Mouse (Mus musculus): ENCODE measurements around the gene Zfp763.
"Not testable (repeated sequence)": the region's sequence is repeated elsewhere in the genome, so short reads cannot be mapped to it uniquely, and the experiment has no call there.

The Zfp763 gene

DNA sequence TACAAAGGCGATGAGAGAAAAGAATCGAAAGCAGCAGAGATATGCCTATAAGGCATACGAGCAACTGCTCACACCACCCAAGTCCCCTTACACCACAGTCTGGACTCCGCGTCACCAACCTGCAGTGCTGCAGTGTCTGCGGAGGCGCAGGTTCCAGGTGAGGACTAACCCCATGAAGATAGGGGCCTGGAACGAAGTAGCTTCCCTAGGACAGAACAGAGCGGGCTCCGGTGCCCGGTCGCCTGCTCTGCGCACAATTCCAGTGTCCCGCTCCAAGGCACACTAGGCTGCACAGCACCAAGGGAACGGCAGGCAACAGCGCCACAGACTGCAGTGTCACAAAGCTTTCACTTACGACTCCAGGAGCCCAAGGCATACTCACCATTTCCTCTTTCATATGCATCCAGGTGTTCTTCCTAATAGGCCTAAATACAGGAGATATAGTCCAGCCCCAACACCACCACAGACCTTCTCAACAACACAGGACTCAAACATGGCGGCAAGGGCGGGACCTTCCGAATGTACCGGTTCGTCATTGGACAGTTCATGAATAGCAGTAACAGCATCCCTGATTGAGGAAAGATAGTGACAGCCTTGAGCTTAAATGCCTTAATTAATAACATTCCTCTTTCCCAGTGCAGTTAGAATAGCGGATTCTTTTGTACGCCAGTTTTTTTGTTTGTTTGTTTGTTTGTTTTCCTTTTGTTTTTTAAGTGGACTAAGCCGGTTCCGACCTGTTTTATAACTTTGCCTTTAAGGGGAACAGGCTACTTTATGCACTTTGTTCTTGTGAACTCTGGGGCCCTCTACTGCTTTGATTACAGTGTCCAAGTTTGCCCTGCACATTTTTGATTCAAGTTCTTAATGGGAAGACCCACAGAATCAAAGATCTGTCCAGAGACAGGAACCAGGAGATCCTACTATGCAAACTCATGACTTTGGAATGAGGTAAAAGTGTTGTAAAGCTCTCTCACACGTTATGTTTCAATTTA, at the start of gene Zfp763:
Gene Zfp763 (minus strand): TSS at position 503 of the 992 bp plus-strand sequence.
- peak; percentile 59 for DNase-seq (ENCODE audit: extremely low read depth, low read depth)

GRCm38 (mm10) chr17:33067958-33068357, 34.8 kb upstream of the Zfp763 start, which contains the start of gene 4921501E09Rik:
Gene 4921501E09Rik, minus strand, starts transcription at chr17:33068058.
- no peak for DNase-seq (ENCODE audit: extremely low read depth, low read depth)

- no peak for DNase-seq (ENCODE audit: extremely low read depth, low read depth)
These were observed 29.8 kb upstream of the Zfp763 start for GRCm38 (mm10) chr17:33063001-33063400.

GRCm38 (mm10) chr17:33058791-33059190, 25.6 kb upstream of the Zfp763 start:
- no peak for DNase-seq (ENCODE audit: extremely low read depth, low read depth)

DNA sequence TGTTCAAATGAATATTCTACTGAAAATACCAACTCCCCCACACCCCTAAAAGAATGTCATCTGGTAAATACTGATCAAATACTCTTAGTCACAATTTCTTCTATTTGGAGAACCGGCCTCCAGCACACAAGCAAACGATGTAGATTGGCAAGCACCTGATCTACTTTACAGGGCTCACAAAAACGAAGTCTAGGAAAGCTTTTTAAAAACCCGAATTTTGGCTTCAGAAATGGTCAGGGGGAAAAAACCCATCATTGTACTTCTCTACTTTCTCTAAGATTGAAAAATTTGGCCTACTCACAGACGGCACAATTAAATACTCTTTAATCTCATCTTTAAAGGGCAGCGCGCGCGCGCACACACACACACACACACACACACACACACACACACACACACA, 826 bp downstream of the Zfp763 start:
- peak; percentile 8 for DNase-seq (ENCODE audit: extremely low read depth, low read depth)

DNA sequence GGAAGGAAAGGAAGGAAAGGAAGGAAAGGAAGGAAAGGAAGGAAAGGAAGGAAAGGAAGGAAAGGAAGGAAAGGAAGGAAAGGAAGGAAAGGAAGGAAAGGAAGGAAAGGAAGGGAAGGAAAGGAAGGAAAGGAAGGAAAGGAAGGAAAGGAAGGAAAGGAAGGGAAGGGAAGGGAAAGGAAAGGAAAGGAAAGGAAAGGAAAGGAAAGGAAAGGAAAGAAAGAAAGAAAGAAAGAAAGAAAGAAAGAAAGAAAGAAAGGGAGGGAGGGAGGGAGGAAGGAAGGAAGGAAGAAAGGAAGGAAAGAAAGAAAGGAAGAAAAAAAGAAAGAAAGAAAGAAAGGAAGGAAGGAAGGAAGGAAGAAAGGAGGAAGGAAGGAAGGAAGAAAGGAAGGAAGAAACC, 12.8 kb downstream of the Zfp763 start:
- DNase-seq (ENCODE audit: extremely low read depth, low read depth) = not testable (repeated sequence)

DNA sequence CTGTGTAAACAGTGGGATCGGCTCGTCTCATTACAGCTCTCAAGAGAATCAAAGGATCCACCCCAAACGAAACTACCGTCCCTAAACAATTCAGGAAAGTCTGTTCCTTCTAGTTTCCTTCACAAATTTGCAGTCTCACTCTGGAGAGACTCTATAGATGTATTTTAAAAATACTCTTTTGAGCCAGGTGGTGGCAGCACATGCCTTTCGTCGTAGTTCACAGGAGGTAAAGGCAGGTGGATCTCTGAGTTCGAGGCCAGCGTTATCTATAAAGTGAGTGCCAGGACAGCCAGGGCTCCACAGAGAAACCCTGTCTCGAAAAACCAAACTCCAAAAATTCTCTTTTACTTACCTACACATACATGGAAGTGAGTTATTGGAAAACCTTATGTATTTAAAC, 24.9 kb downstream of the Zfp763 start:
- DNase-seq (ENCODE audit: extremely low read depth, low read depth) = no peak

GRCm38 (mm10) chr17:32998492-32998891, 34.7 kb downstream of the Zfp763 start:
- no peak for DNase-seq (ENCODE audit: extremely low read depth, low read depth)

- DNase-seq (ENCODE audit: extremely low read depth, low read depth) = peak; percentile 91
These were observed 40.3 kb downstream of the Zfp763 start, which contains the start of gene Zfp952 for GRCm38 (mm10) chr17:32992699-32993474. Gene Zfp952, plus strand, starts transcription at chr17:32993129.

GRCm38 (mm10) chr17:32991965-32992698, 41.1 kb downstream of the Zfp763 start:
- peak; percentile 46 for DNase-seq (ENCODE audit: extremely low read depth, low read depth)

- no peak for DNase-seq (ENCODE audit: extremely low read depth, low read depth)
These were observed 46.9 kb downstream of the Zfp763 start for GRCm38 (mm10) chr17:32986301-32986700.

- no peak for DNase-seq (ENCODE audit: extremely low read depth, low read depth)
These were observed 51.8 kb downstream of the Zfp763 start for GRCm38 (mm10) chr17:32981361-32981760.

All from MEL-GATA-1-ER (cell line).